Mouse (Mus musculus) limb, embryonic 14.5 days (tissue): Measurements from ENCODE around the gene Gdf5. TPM values are rescaled to one million over a fixed set of nuclear protein-coding genes. Genes with fewer than 3 reads are reported as not detected.

Source experiments
- ATAC-seq: fragments of 200-750 bp; cut with Nextera tagmentation; 2 replicates; pipeline ENCODE4 v1.8.0; 2017; ENCODE audit warnings: low read depth, moderate number of reproducible peaks, moderate TSS enrichment; ENCODE audit not compliant: low FRiP score
- DNase-seq: peaks from one replicate; pipeline ENCODE4 v3.0.0-alpha.2; 2015; ENCODE audit warnings: low spot score
- H3K27ac ChIP-seq: fragments of 300-500 bp; sonication (generic); replicated peaks from 2 replicates; pipeline ENCODE4 v1.5.1; 2014; ENCODE audit warnings: low read depth, mild to moderate bottlenecking, low read length, moderate library complexity, mixed read lengths
- H3K27me3 ChIP-seq: fragments of 300-500 bp; sonication (generic); 2 replicates; pipeline ENCODE4 v1.6.1; 2014; ENCODE audit warnings: low read length, mixed read lengths; ENCODE audit not compliant: control insufficient read depth, insufficient read depth
- H3K36me3 ChIP-seq: fragments of 300-500 bp; sonication (generic); 2 replicates; pipeline ENCODE4 v1.6.1; 2014; ENCODE audit warnings: mild to moderate bottlenecking, low read length, moderate library complexity, mixed read lengths; ENCODE audit not compliant: control insufficient read depth, insufficient read depth
- H3K4me1 ChIP-seq: fragments of 300-500 bp; sonication (generic); 2 replicates; pipeline ENCODE4 v1.6.1; 2014; ENCODE audit warnings: antibody characterized with exemption, low read length, mixed read lengths; ENCODE audit not compliant: control insufficient read depth, insufficient read depth
- H3K4me2 ChIP-seq: fragments of 300-500 bp; sonication (generic); replicated peaks from 2 replicates; pipeline ENCODE4 v1.6.1; 2014; ENCODE audit warnings: low read depth, mild to moderate bottlenecking, low read length, moderate library complexity; ENCODE audit not compliant: severe bottlenecking
- H3K4me3 ChIP-seq: fragments of 300-500 bp; sonication (generic); replicated peaks from 2 replicates; pipeline ENCODE4 v1.5.1; 2014; ENCODE audit warnings: low read length
- H3K9ac ChIP-seq: fragments of 300-500 bp; sonication (generic); 2 replicates; pipeline ENCODE4 v1.6.1; 2014; ENCODE audit warnings: mild to moderate bottlenecking, low read depth, low read length, moderate library complexity; ENCODE audit not compliant: severe bottlenecking
- H3K9me3 ChIP-seq: fragments of 300-500 bp; sonication (generic); 2 replicates; pipeline ENCODE4 v1.6.1; 2016; ENCODE audit warnings: low read length; ENCODE audit not compliant: control insufficient read depth
- POLR2A ChIP-seq: fragments of 200-500 bp; IDR thresholded peaks from 2 replicates; pipeline ENCODE4 v1.8.0; 2012; ENCODE audit warnings: inconsistent platforms, mild to moderate bottlenecking, moderate library complexity, borderline replicate concordance; ENCODE audit not compliant: insufficient read depth, insufficient read length; ENCODE audit errors: extremely low read depth
- WGBS: fragments of 180-500 bp; shearing (Covaris S2); extraction: QIAGEN DNeasy Blood & Tissue Kit; methylation state at CpG from one replicate; pipeline ENCODE4 v1.1.7; 2014; 5-methylcytosine and 5-hydroxymethylcytosine counted together
- polyA plus RNA-seq, 2 experiments: library from polyadenylated mRNA; depleted of rRNA in 1 of 2; stranded (reverse) in 1 of 2; unstranded in 1 of 2; fragments of >200 nt; fragmentation: Nextera tagmentation in 1 of 2; extraction: Ambion mirVana in 1 of 2; gene quantifications; 2 replicates each; pipeline versions ENCODE4 v1.2.1 to v1.2.3; 2012 to 2014

The Gdf5 gene
- polyA plus RNA-seq, 2 experiments: 40.9 to 64.8 TPM

DNA sequence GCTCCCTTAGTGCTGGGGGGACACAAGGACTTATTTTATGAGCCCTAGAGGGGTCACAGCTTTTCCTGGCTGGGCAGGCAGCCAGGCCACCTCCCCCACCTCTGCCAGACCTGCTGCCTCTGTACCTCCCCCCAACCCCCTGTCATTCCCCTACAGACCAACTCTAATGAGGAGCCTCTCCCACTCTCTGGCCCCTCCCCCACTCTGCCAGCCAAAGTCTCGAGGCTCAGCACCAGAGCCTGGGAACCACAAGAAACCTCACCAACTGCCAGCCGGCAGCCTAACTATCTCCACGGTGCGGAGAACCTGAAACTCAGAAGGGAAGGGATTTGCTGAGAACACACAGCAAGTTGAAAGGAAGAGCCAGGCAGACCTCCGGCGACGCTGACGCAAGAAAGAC, 1.7 kb downstream of the Gdf5 start:
- H3K27me3 ChIP-seq: no peaks in the 10 kb centered on the region
- WGBS: 1% methylated on average over 8 of the region's 8 CpGs
- H3K9ac ChIP-seq: peak overlapping the region; percentile 64
- 0 out of 2 replicates have a peak, but pooled peaks have one; percentile 28 for TF ChIP-seq POLR2A
- H3K4me3 ChIP-seq: peak overlapping the region; percentile 44
- H3K4me1 ChIP-seq: peaks cover 36% of the 10 kb centered on the region
- DNase-seq: peak; percentile 46
- ATAC-seq: 0 out of 2 replicates have a peak, but pooled peaks have one; percentile 19
- peak overlapping the region; percentile 89 for H3K27ac ChIP-seq
- peak overlapping the region; percentile 55 for H3K4me2 ChIP-seq
- H3K9me3 ChIP-seq: no peaks in the 10 kb centered on the region
- peaks cover 24% of the 10 kb centered on the region; the same call in 1 of the 2 replicates for H3K36me3 ChIP-seq

DNA sequence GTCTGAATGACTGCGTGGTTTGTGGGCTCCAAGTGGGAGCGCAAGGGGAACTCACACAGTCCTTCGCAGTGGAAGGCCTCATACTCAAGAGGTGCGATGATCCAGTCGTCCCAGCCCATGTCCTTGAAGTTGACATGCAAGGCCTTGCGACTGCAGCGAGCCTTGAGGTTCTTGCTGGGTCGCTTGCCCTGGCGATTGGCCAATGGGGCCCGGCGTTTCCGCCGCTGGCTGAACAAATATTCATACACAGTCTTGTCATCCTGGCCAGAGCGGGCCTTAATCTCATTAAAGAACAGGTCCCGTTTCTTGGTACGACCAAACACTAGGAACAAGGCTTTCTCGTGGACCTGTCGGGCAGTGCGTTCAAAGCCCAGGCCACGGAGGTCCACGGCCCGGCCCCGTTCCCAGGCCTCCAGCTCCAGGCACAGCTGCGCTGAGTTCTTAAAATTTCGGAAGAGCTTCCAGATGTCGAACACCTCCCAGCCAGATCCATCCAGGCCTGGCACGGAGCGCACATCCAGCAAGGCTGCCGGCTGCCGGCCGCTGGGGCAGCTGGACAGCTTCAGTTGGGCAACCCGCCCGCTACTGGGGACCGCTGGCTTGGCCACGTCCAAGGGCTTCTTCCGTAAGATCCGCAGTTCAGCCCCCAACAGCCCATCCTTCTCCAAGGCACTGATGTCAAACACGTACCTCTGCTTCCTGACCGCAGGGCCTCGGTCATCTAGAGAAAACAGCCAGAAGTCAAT, 3.3 kb downstream of the Gdf5 start:
- Histone ChIP-seq H3K27ac (0 out of 2 replicates have a peak overlapping the region, but pooled peaks have one; percentile 33), H3K4me2 (peak overlapping the region; percentile 55), H3K4me3 (peak overlapping the region; percentile 44), H3K36me3 (peaks cover 26% of the 10 kb centered on the region; the same call in 1 of the 2 replicates), H3K27me3 (no peaks in the 10 kb centered on the region), H3K4me1 (peaks cover 36% of the 10 kb centered on the region), H3K9ac (0 out of 2 replicates have a peak overlapping the region, but pooled peaks have one; percentile 28), H3K9me3 (no peaks in the 10 kb centered on the region)
- DNase-seq (no peak), ATAC-seq (no peak)
- WGBS: 62% methylated on average over 40 of the region's 40 CpGs
- no peak for TF ChIP-seq POLR2A

DNA sequence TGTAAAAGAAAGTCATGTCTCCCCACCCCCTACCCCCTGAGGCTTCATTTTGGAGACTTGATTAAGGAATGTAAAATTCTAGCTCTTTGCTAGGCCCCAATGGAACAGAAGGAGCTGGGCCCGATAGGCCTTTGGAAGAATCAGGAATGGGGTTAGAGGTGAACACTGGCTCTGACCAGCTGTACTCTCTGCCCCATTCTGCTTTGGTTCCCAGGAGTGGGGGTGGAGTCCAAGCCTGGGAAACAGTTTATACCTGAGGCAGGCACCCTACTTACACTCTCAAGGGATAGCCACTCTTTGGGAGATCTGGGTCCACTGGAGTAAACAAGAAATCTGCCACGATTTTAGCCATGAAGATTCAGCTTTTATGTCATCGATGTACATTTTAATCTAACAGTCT, 4.5 kb downstream of the Gdf5 start, which contains the start of gene Gm15557:
Gene Gm15557 (plus strand): TSS at position 48 of the 400 bp plus-strand sequence.
- peaks cover 26% of the 10 kb centered on the region; the same call in 1 of the 2 replicates for H3K36me3 ChIP-seq
- no peak within 1 kb of the TSS for H3K9ac ChIP-seq
- H3K27me3 ChIP-seq: no peaks in the 10 kb centered on the region
- ATAC-seq (no peak), DNase-seq (no peak)
- H3K4me2 ChIP-seq: peak within 1 kb of the TSS; percentile 55; the same call in 1 of the 2 replicates
- WGBS: 90% methylated on average over 3 of the region's 3 CpGs
- H3K9me3 ChIP-seq: no peaks in the 10 kb centered on the region
- no peak within 1 kb of the TSS for H3K27ac ChIP-seq
- H3K4me1 ChIP-seq: peaks cover 36% of the 10 kb centered on the region
- TF ChIP-seq POLR2A: no peak
- peak within 1 kb of the TSS; percentile 44; the same call in 1 of the 2 replicates for H3K4me3 ChIP-seq

GRCm38 (mm10) chr2:155939897-155940529, 5.2 kb downstream of the Gdf5 start:
- Histone ChIP-seq H3K36me3 (peaks cover 26% of the 10 kb centered on the region; the same call in 1 of the 2 replicates), H3K4me3 (no peak overlapping the region), H3K4me1 (peaks cover 32% of the 10 kb centered on the region), H3K27me3 (no peaks in the 10 kb centered on the region), H3K27ac (no peak overlapping the region), H3K9ac (no peak overlapping the region), H3K9me3 (no peaks in the 10 kb centered on the region), H3K4me2 (no peak overlapping the region)
- WGBS: 70% methylated on average over 7 of the region's 7 CpGs
- no peak for TF ChIP-seq POLR2A
- no peak for DNase-seq
- ATAC-seq: no peak
